Mouse (Mus musculus) bone marrow, adult 2 months (tissue): Measurements from ENCODE around the gene Bahcc1. TPM values are rescaled to one million over a fixed set of nuclear protein-coding genes. Genes with fewer than 3 reads are reported as not detected.

Experiments
- H3K27ac ChIP-seq: fragments of 200-500 bp; 2 replicates; pipeline ENCODE4 v1.5.1; 2012; ENCODE audit warnings: low read depth, mild to moderate bottlenecking, control low read depth, inconsistent platforms, low read length; ENCODE audit not compliant: control insufficient read depth, poor library complexity, insufficient read depth
- H3K4me1 ChIP-seq: fragments of 200-500 bp; 2 replicates; pipeline ENCODE4 v1.6.1; 2011; ENCODE audit warnings: low read length; ENCODE audit not compliant: control insufficient read depth, insufficient read depth
- H3K4me3 ChIP-seq: fragments of 200-500 bp; replicated peaks from 2 replicates; pipeline ENCODE3; 2011; ENCODE audit warnings: mild to moderate bottlenecking, low read depth, low read length, control low read depth; ENCODE audit not compliant: control insufficient read depth
- CTCF ChIP-seq: fragments of 200-500 bp; IDR thresholded peaks from 2 replicates; pipeline ENCODE4 v1.5.1; 2011; ENCODE audit warnings: low read length, control low read depth; ENCODE audit not compliant: control insufficient read depth, insufficient read depth
- POLR2A ChIP-seq: fragments of 200-500 bp; IDR thresholded peaks from 2 replicates; pipeline ENCODE4 v1.6.1; 2011; ENCODE audit warnings: low read depth, mild to moderate bottlenecking, control low read depth, low read length, borderline replicate concordance; ENCODE audit not compliant: control insufficient read depth
- WGBS: fragments of 180-500 bp; shearing (Covaris S2); methylation state at CpG from one replicate; pipeline ENCODE4 v1.1.7; 2018; 5-methylcytosine and 5-hydroxymethylcytosine counted together
- polyA plus RNA-seq: library from polyadenylated mRNA; stranded (reverse); fragments of >200 nt; gene quantifications from 2 replicates; pipeline ENCODE4 v1.2.4, GENCODE M21; 2011; ENCODE audit warnings: low replicate concordance; ENCODE audit not compliant: missing spikeins, insufficient read depth, insufficient read length

The Bahcc1 gene
- polyA plus RNA-seq, 1 experiment, result 5.8 TPM

DNA sequence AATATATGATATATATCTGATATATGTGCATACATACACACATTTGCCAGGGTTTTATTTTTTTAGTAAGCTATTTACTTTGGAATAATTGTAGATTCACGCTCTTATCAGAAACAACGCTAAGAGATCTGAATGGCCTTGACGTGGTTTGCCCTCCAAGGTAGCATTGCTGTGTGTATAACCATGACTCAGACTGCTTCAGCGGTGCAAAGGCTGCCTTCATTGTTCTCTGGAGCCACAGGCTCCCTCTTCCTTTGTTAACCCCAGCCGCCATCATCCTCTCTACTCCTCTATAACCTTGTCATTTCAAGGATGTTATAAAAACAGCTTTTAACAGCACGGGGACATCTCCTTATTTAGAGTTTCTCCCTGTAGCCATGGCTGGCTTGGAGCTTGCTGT is 32.1 kb upstream of the Bahcc1 start:
- Histone ChIP-seq H3K27ac (no peak overlapping the region), H3K4me3 (no peak overlapping the region), H3K4me1 (no peaks in the 10 kb centered on the region)
- 67% methylated on average over 6 of the region's 6 CpGs for WGBS
- no peak for TF ChIP-seq CTCF
- no peak for TF ChIP-seq POLR2A

DNA sequence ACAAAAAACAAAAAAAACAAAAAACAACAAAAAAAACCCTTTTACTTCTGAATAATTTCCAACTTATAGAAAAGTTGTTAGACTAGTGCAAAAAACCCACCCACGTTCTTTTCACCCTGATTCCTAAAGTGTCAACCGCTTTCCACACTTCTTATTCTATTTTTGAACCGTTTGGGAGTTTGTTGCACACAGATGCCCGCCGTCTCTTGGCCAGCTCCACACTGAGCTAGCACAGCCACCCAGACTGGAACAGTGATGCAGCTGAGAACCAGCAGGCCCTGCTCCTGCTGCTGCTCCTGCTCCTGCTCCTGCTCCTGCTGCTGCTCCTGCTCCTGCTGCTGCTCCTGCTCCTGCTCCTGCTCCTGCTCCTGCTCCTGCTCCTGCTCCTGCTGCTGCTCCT is 28.5 kb upstream of the Bahcc1 start:
- WGBS, result 83% methylated on average over 5 of the region's 5 CpGs
- peaks cover under 1% of the 10 kb centered on the region for H3K4me1 ChIP-seq
- H3K27ac ChIP-seq, result no peak overlapping the region
- TF ChIP-seq POLR2A, result no peak
- no peak for TF ChIP-seq CTCF
- H3K4me3 ChIP-seq, result no peak overlapping the region

DNA sequence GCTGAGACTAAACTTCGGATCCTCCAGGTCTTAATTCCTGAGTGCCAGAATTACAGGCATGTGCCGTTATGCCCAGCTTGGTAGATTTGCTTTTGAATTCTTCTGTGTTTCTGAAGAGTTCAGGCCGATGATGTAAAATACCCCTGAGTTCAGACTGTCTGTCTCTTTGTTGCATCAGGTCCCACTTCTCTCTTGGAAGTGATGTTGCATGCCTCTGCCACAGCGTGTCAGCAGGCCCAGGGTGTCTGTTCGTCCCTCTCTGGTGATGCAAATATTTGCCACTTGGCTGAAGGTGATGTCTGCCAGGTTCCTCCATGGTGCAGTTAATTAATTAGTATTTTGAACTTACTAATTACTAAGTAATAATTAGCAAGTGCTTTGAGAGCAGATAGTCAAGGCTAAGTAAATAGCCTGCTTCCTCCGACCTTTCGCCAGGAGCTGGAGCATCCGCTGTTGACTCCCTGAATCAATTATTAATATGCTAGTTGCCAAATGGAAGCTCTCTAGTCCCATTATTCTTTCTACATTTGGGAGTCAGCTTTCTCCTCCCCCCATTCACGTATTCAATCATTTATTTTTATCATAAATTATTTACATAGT is 26.6 kb upstream of the Bahcc1 start:
- TF ChIP-seq CTCF (no peak), POLR2A (no peak)
- no peak overlapping the region for H3K4me3 ChIP-seq
- H3K27ac ChIP-seq, result no peak overlapping the region
- 67% methylated on average over 9 of the region's 9 CpGs for WGBS
- H3K4me1 ChIP-seq, result peaks cover 6% of the 10 kb centered on the region

DNA sequence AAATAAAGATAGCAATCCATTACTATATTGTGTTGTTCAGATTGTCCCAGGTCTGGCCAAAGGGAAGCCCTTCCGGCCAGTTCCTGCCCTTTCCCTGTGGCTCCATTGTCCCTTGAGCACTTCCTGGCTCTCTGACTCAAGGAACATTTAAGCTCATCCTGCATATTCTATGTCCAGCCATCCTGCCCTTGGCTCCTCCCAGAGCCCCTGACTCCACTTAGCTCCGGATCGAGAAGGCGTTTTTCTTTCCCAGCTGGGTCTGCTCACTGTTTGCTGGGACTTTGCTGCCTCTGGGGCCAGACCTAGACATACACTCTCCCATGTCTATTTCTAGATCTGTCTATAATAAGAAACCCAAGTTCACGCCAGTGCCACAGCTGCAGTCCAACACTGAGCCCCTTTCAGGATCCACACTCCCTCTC is 26.1 kb upstream of the Bahcc1 start:
- H3K4me3 ChIP-seq, result no peak overlapping the region
- peaks cover 6% of the 10 kb centered on the region for H3K4me1 ChIP-seq
- TF ChIP-seq CTCF (no peak), POLR2A (no peak)
- H3K27ac ChIP-seq, result no peak overlapping the region
- WGBS, result 80% methylated on average over 5 of the region's 5 CpGs

DNA sequence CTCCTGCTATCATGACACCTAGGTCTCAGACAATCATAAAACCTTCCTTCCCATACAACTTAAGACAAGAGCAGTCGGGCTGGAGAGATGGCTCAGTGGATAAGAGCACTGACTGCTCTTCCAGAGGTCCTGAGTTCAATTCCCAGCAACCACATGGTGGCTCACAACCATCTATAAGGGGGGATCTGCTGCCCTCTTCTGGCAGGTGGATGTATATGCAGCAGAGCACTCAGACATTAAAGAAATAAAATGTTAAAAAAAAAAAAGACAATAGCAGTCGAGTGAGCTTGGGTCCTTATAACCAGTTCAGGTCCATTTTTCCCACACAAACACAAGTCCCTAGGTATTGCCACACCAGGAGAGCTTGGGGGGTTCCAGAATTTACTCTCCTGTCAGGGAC is 23.9 kb upstream of the Bahcc1 start:
- H3K4me3 ChIP-seq, result no peak overlapping the region
- H3K27ac ChIP-seq, result no peak overlapping the region
- peaks cover 6% of the 10 kb centered on the region for H3K4me1 ChIP-seq
- TF ChIP-seq POLR2A, result no peak
- peak; percentile 38; the same call in 1 of the 2 replicates for TF ChIP-seq CTCF
- 48% methylated on average over 2 of the region's 2 CpGs for WGBS

DNA sequence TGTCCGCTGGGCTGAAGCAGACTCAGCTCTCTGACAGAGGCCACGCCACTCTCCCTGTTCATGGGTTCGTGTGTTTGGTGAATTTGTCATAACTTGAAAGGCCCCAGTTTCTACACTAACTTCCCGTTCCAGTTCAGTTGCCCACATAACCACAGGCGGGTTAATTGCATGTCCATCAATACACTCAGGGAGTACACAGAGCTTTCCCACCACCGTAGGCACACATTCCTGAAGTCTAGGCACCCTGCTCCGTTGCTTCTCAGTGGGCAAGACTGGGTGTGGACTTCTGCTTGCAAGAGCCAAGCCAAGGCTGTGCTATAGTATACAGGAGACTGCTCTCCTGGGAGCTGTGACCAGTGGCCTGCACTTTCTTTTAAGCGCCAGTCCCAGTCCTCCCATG is 23.3 kb upstream of the Bahcc1 start:
- peak overlapping the region; percentile 41; the same call in 1 of the 2 replicates for H3K27ac ChIP-seq
- H3K4me1 ChIP-seq, result peaks cover 6% of the 10 kb centered on the region
- TF ChIP-seq CTCF, result no peak
- no peak for TF ChIP-seq POLR2A
- 11% methylated on average over 8 of the region's 8 CpGs for WGBS
- H3K4me3 ChIP-seq, result no peak overlapping the region

DNA sequence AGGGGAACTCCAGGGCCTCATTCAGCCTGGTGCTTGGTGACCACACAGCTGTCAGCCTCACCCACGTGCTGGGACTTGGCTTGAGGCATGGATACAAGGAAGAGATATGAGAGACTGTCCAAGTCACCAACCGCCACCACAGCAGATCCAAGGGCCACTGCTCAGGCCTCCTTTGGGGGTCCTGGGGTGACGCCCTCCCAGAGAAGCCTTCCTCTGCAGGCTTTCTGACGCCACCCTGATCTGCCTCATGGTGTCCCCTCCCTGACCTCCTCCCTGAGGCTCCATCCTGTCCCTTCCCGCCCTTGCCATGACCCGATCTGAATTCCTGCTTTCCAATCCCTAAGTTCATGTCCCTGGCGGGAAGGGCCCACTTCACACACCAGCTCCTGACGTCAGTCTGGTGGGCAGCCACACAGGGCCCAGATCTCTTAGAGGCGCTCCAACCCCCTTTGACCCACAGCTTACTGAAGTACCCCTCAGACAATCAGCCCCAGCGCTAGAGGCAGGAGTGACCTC is 17.0 kb upstream of the Bahcc1 start:
- Histone ChIP-seq H3K4me1 (peaks cover 3% of the 10 kb centered on the region; the same call in 1 of the 2 replicates), H3K27ac (no peak overlapping the region), H3K4me3 (no peak overlapping the region)
- 51% methylated on average over 10 of the region's 10 CpGs for WGBS
- TF ChIP-seq POLR2A (no peak), CTCF (no peak)

DNA sequence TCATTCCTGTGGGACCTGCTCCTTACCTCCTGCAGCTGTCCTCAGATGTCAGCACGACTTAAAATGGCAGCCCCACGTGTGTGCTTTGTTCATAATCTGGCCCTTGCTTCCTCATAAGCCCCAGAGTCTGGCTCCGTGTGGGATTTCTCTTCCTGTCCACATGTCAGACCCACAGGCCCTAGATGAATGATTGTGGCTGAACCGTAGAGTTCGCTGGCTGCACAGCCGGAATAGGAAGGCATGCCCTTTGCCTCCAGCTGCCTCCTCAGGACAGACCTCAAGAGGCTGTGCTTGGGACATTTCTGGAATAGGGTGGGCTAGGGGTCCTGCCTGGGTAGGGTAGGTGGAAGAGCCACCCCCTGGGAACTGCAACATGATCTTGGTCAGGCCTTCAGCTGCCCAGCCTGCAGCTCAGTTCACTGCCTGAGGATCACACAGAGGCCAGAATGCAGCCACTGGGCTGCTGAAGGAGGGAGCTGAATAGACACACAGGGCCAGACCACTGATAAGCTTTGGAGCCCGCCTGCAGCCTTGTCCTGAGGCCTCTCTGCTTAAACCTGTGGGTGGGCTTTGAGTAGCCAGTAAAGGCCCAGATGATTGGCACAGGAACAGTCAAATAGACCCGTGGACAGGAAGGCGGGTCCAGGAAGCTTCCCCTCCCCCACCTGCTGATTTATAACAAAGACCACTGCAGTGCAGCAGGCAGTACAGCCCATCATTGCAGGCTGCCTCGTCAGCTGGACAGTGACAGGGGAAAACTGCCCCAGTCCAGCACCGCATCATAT is 16.0 kb upstream of the Bahcc1 start:
- Histone ChIP-seq H3K27ac (no peak overlapping the region), H3K4me3 (no peak overlapping the region), H3K4me1 (peaks cover 3% of the 10 kb centered on the region; the same call in 1 of the 2 replicates)
- 25% methylated on average over 11 of the region's 11 CpGs for WGBS
- no peak for TF ChIP-seq CTCF
- TF ChIP-seq POLR2A, result no peak
